Mouse (Mus musculus) liver, adult 2 months (tissue): ENCODE measurements at regions not wholly inside any gene's neighbourhood (a gene's known extent, or its start where the extent isn't known, plus 50 kb on each side); places are given as distances from the start of the nearest gene placed in this dataset.

Experiments used
- CTCF ChIP-seq: fragments of 200-500 bp; IDR thresholded peaks from 2 replicates; pipeline ENCODE4 v1.5.1; 2011; ENCODE audit warnings: low read depth, low read length, control low read depth
- POLR2A ChIP-seq: fragments of 200-500 bp; IDR thresholded peaks from 2 replicates; pipeline ENCODE4 v1.6.1; 2011; ENCODE audit warnings: low read length, control low read depth; ENCODE audit not compliant: insufficient read depth; ENCODE audit errors: extremely low read depth

- TF ChIP-seq CTCF (no peak), POLR2A (no peak)
Observed at GRCm38 (mm10) chr13:38756629-38757227, 97.9 kb upstream of the Eef1e1 start.
